Mouse (Mus musculus): ENCODE data around the gene Ldhal6b.

Ldhal6b gene

GRCm38 (mm10) chr17:5410336-5410735 lies 8.2 kb downstream of the Ldhal6b start:
- no peak for DNase-seq (ENCODE audit: low read depth, low spot score)

GRCm38 (mm10) chr17:5407030-5407429 lies 11.5 kb downstream of the Ldhal6b start:
- no peak for DNase-seq (ENCODE audit: low read depth, low spot score)

DNA sequence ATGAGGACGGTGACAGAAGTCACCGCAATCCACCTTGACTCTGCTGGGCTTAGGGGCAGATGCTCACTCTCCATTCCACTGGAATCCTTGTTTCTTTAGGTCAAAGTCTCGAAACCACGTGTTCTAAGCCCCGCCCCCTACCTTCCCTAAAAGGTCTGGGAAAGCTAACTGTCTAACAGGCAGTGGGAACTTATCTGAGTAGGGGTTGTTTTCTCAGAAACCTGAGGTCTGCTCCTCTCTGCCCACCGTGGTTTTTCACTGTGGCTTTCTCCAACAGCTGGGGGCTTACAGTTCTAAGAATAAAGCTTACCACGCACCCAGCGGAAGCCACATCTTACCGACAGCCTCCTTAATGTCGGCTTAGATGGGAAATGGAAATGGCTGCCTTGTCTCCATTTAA lies 12.0 kb downstream of the Ldhal6b start:
- DNase-seq (ENCODE audit: low read depth, low spot score) = no peak

DNA sequence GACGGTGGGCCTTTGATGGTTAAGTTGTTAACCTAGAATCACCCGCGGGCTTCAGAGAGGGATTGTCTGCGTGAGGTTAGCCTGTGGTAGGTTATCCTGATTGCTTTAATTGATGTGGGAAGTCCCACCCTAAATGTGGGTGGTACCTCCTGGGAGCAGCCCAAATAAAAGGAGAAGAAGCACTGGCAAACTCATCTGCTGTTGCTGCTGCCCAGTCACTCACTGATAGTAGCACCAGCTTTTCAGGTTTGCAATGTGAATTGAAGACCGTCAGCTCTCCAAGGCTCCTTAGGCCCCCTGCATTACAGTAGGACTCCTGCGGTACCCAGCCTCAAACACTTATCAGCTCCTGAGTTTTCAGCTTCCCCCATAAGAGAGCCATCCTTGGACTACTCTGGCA lies 14.7 kb downstream of the Ldhal6b start:
- DNase-seq (ENCODE audit: low read depth, low spot score) = no peak

GRCm38 (mm10) chr17:5402624-5403023 lies 15.9 kb downstream of the Ldhal6b start:
- DNase-seq (ENCODE audit: low read depth, low spot score) = peak; percentile 80

DNA sequence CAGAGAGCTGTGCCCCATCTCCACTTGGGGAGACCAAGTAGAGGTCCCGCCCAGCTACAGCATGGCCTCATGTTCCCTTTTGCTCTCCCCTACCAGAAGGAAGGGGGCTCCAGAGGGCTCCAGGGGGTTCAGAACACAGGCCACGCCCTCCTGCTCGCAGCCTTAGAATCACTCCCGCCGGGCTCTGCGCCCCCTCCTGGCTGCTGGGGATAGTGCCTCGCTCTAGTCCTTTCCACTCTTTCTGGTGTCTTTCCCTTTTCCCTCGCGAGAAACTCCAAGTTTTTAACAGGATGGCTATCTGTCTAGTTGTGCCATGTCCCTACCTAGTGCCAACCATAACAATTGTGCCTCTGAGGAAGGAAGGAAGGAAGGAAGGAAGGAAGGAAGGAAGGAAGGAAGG lies 16.5 kb downstream of the Ldhal6b start:
- peak; percentile 73 for DNase-seq (ENCODE audit: low read depth, low spot score)

- DNase-seq (ENCODE audit: low read depth, low spot score) = no peak
Observed at GRCm38 (mm10) chr17:5401288-5401687, 17.3 kb downstream of the Ldhal6b start.

DNA sequence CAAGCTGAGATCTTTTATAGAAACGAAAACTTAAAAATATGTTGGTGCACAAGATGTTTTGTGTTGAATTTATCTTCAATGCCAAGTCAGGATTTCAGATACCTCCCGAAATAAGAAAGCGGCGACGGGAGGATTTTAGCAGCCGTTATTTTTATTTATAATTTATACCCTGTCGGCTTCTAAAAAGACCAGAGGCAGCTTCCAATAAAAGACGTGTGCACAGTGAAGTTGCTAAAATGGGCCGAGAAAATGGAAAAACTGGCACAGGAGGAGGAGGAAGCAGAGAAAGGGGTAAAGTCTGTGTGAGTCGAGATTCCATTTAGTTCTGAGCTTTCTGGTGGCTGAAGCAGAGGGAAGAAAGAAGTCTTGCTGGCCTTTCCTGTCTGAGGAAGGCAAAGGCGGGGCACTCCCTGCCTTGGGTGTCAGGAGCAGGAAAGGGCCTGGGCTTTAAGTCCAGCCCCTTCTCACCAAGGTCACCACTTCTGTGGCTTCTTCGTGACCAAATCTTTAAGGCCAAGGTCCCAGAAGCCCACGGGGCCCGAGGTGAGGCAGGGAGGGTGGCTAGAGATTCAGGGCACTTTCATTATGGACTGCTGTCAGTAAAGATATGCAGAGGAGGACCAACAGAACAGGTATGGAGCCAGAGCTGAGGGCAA lies 18.0 kb downstream of the Ldhal6b start:
- DNase-seq (ENCODE audit: low read depth, low spot score) = no peak

GRCm38 (mm10) chr17:5397148-5398007 lies 21.2 kb downstream of the Ldhal6b start:
- DNase-seq (ENCODE audit: low read depth, low spot score) = peak; percentile 90

DNA sequence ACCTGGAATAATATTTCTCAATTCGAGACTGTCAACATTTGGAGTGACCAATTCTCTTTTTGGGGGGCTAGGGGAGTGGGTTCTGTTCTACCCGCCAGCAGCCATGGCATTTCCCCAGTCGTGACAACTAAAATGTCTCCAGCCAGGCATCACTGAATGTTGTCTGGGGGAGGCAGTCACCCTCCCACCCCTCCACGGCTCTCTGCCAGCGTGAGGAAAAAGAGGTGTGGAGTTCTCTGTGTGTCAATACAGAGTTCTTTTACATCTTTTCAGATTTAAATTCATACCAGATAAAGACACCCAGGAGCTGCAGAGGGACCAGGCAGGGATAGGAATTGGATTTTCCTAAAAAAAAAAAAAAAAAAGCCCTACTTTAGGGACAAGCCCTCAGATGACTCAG lies 22.4 kb downstream of the Ldhal6b start:
- no peak for DNase-seq (ENCODE audit: low read depth, low spot score)

- no peak for DNase-seq (ENCODE audit: low read depth, low spot score)
Observed at GRCm38 (mm10) chr17:5395454-5396205, 22.9 kb downstream of the Ldhal6b start.

- no peak for DNase-seq (ENCODE audit: low read depth, low spot score)
Observed at GRCm38 (mm10) chr17:5390682-5391081, 27.9 kb downstream of the Ldhal6b start.

DNA sequence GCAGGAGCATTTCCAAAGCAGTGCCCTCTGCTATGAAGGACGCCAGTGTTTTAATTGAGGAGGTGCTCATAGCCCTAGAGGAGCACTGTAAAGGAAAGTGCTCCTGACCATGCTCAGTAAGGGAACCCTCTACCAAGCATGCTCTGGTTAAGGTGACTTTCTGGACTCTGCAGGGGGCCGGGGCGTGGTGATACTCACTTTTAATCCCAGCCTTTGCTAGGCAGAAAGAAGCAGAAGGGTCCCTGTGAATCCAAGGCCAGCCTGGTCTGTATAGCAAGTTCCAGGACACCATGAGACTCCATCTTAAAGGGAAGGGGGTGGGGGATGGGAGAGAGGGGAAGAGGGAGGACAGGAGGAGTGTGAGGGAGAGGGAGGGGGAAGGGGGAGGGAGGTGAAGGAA lies 30.2 kb downstream of the Ldhal6b start:
- no peak for DNase-seq (ENCODE audit: low read depth, low spot score)

DNA sequence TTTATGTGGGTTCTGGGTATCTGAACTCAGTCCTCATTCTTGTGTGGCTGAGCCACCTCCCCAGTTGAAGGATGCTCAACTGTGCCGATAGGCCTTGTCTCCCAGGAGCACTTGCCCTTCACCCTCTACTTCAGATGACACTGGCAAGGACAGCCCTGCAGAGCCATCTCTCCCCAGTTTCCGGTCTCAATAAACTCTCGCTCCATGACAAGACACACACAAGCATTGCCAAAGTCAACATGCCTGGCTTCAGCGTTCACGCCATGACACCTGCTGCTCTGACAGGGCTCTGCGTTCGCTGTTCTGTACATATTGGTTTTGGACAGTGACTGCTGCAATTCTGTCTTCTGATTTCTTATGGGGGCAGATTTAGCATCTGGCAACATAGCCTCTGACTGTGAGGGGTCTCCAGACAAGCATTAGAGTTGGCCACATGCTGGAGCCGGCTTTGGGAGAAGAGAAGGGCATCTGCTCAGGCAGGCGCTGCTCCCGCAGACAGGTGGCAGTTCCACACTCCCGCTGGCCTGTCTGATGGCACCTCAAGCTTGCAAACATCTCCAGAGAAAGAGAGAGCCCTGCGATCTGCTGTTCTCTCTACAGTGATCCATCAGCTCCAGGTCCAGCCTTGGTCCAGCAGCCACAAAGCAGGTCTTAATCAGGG lies 31.6 kb downstream of the Ldhal6b start:
- no peak for DNase-seq (ENCODE audit: low read depth, low spot score)

DNA sequence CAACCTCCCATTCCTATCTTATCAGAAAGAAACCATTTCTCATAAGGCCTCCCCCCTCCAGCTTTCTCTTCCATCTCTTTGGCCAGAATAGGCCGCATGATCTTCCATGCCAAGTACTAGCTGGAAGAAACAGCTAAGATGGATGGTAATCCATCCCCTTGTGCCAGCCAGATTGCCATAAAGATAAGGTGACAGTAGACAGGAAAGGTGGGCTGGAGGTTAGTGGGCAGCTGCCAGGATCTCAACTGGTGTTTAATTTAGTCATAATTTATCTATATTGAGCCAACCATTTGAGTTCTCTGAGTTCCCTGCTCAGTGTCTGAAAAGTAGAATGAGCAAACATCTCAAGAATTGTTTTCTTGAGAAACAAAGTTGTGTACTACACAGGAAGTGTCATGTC lies 32.9 kb downstream of the Ldhal6b start:
- no peak for DNase-seq (ENCODE audit: low read depth, low spot score)

DNA sequence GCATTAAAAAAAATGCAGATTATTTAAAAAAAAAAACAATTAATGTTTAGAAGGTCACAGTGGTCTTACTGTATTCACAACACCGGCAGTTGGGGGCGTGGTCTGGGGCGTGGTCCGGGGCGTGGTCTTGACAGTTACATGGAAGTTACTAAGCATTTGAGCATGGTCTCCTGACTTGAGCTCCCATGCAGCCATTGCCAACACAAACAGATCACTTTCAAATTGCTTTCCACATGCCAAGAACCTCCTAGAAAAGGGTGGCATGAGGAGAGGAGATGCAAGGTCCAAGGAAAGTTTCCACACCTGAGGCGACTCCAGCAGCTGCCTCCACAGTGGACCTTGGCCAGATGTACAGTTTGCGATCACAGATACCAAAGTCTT lies 40.6 kb downstream of the Ldhal6b start:
- DNase-seq (ENCODE audit: low read depth, low spot score) = no peak

GRCm38 (mm10) chr17:5377151-5377929 lies 41.2 kb downstream of the Ldhal6b start:
- DNase-seq (ENCODE audit: low read depth, low spot score) = no peak

DNA sequence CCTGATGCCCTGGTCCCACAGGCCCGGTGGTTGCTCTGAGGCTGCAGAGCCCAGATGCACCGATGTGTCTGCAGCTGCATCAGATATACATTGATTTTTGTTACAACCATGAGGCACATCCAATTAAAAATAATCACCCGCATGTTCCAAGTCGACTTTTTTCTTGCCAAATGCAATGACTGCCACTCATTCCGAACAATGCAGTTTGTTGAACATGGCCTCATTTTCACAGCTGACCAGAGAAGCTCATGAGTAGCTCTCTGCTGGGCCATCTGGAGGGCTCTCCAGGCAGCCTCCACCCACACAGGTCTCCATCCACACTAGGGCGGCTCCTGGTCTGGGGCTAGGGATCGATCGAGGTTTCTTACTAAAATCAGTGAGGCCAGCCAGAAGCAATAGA lies 45.6 kb downstream of the Ldhal6b start:
- no peak for DNase-seq (ENCODE audit: low read depth, low spot score)

GRCm38 (mm10) chr17:5371521-5371920 lies 47.0 kb downstream of the Ldhal6b start:
- DNase-seq (ENCODE audit: low read depth, low spot score) = no peak

DNA sequence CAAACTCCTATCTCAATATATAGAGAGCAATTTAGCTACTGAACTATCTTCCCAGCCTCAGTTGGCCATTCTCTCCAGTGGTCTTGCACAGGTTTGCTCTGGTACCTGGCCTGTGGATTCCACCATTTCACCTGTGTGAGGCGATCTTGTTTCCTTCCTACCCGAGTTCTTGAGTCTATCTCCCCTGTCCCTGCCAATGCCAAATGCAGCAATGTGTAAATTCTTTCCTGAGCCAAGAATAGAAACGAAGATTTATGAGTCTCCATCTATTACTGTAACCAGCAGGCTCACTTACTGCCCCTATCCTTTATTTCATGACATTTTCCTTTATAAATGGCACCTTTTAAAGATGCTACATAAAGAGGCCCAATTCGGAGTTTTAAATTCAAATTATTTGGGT lies 47.5 kb downstream of the Ldhal6b start:
- no peak for DNase-seq (ENCODE audit: low read depth, low spot score)
